Mouse (Mus musculus) WW6 (cell line): ENCODE results near the gene Wdr62.

Experiments
- DNase-seq: peaks from one replicate; pipeline ENCODE4 v3.0.0-alpha.2; 2013; ENCODE audit warnings: low read depth, low spot score

The Wdr62 gene

GRCm38 (mm10) chr7:30279951-30280669 lies at the start of gene Wdr62, which contains the start of gene Thap8:
Gene Wdr62 (minus strand): TSS chr7:30280419.
Gene Thap8 (plus strand): TSS chr7:30280094.
- DNase-seq, result peak; percentile 91

- DNase-seq, result no peak
Measured at GRCm38 (mm10) chr7:30328379-30328778, 48.2 kb upstream of the Wdr62 start.

DNA sequence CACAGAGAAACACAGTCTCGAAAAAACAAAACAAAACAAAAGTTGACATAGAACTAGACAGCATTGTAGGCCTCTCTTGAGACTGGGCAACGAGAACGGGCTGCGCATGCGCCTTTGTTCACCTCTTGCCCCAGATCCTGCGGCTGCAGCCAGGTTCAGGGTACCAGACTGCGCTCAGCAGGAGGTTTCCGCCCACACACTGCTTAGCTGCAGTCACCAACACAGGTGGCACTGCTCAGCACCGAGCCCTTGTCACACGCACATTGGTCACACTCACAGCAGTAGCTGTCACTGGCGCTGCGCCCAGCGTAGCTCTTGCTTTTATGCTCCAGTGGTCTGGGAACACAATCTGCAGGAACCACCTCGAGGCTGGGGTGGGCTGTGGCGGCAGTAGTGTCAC lies 46.9 kb upstream of the Wdr62 start:
- no peak for DNase-seq

GRCm38 (mm10) chr7:30326427-30326826 lies 46.2 kb upstream of the Wdr62 start:
- DNase-seq, result no peak

GRCm38 (mm10) chr7:30325364-30325763 lies 45.1 kb upstream of the Wdr62 start:
- DNase-seq, result no peak

- DNase-seq, result no peak
Measured at GRCm38 (mm10) chr7:30324300-30324944, 44.2 kb upstream of the Wdr62 start.

- DNase-seq, result no peak
Measured at GRCm38 (mm10) chr7:30323795-30324194, 43.6 kb upstream of the Wdr62 start, which contains the start of gene Sdhaf1. Gene Sdhaf1 (minus strand): TSS chr7:30323895.

GRCm38 (mm10) chr7:30322865-30323264 lies 42.6 kb upstream of the Wdr62 start:
- no peak for DNase-seq

DNA sequence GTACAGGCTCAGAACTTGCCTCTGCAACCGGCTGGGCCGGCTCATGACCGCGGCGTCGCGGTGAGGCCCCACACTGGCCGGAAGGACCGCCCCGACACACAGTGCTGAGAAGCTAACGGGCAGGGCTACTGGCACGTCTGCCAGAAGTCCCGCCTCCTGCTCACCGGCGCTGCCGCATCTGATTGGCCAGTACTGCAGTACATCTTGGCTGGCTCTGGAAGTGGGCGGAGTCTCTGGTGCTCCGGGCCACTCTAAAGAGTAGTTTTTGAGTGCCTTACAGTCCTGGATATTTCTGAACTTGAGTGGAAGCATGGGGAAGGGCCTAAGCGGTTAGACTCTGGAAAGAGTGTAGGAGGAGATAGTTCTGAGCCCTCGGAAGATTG lies 42.1 kb upstream of the Wdr62 start:
- peak; percentile 83 for DNase-seq

DNA sequence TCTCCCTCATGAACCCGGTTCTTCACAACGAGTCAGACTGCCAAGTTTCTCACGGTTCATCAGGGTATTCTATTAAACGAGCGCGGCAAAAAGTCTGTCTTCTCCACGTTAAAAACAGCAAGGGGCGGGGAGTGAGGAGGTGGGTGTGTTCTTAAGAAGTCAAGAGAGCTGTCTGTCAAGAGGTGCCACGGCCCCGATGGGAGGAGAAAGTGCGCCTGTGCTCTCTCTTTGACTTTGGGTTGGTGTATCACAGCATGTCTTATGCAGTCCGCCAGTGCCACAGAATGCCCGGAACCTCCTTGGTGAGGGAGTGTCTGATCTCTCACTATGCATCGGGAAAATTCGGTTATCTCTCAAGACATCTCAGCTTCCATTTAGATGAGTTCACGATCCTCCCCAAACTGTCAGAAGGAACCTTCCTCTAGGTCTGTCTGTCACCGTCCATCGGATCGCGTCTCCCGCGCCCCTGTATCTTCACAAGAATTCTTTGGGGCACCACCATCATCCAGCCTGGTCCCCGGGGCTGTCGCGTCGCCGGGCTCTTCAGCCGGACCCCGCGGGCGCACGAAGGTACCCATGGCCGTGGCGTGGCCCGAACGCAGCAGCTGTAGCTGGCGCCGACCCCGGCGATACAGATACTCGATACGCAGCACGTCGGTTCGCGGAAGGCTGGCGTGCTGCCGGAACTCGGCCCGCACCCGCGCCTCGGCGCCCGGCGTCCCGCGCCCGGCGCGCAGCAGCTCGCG lies 41.5 kb upstream of the Wdr62 start, which contains the start of gene E130208F15Rik:
Gene E130208F15Rik (plus strand): TSS at position 202 of the 746 bp plus-strand sequence.
- DNase-seq, result no peak

DNA sequence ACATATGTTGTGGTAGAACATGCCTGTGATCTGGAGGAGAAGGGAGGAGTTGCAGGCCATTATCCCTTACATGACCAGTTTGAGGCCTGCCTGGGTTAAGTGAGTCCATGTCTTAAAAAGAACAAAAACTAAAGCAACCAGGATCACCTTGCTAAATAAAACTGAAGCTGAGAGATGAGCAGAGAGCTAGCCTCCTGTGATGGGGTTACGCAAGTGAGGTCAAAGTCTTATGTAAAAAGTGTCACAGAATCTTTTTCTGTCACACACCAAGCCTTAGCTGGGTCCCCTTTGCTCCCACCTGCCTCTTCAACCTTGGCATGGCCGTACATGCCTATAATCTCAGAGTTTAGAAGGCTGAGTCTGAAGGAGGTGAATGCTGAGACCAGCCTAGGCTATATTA lies 40.7 kb upstream of the Wdr62 start:
- DNase-seq, result no peak

GRCm38 (mm10) chr7:30318142-30318541 lies 37.9 kb upstream of the Wdr62 start:
- DNase-seq, result no peak

DNA sequence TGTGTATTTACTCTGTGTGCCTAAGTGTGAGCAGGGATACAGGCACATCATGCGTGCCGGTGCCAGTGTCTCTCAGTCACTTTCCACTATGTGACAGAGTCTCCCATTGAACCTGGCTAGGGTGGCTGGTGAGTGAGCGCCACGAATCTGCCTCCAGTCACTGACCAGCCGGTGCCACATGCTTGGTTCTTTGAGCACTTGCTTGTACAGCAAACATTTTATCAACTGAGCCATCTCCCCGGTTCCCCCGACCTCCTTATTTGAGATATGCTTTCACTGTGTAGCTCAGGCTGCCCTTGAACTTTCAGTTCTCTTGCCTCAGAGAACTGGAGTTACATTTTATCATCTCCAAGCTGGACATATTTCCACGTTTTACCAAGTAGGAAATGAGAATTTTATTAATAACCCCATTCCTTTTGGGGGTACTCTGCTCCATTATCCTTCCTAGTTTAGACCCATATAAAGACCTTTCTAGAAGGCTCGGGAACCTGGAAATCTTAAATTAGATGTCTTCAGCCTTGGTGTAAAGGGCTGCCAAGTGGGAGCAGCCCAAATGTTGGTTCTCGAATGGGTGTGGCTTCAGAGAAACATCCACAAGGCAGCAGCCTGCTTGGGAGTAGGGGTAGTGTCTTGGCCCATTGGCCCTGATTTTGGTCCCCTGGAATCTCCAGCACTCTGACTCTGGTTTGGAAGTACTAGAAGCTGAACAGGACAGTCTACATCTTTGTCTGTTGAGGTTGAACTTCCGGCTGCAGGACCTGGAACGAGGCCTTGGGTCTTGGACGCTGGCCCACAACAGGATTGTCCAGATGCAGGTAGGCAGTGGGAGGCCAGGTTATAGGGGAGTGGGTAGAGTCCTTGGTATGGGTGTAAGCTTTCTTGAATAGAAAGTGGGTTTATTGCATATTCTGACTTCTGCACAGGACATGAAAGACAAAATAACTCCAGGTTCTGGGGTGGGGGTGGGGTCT lies 35.6 kb upstream of the Wdr62 start:
- DNase-seq, result no peak

DNA sequence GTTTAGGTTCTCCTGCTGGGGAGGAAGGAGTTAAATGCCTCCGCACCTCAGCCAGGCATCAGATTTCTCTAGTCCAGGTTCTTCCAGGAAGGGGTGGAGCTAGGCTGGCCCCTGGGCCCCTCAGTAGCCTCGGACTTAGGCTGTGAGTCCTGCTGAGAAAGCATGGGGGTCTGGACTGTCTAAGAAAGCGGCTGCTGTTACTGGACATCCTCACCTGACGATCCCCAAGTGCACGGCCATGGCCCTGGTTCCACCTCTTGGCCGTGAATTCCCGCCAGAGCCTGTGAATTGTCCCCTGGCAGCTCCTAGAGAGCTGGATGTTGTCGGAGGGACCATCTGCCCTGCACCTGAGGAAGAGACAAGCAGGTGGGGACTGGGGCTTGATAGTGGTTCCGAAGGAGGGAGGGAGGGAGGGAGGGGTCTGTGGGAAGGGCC lies 34.5 kb upstream of the Wdr62 start, which contains the start of gene Syne4:
Gene Syne4 (plus strand): TSS at position 87 of the 435 bp plus-strand sequence.
- no peak for DNase-seq

- no peak for DNase-seq
Measured at GRCm38 (mm10) chr7:30313666-30314320, 33.6 kb upstream of the Wdr62 start.

GRCm38 (mm10) chr7:30310136-30310535 lies 29.9 kb upstream of the Wdr62 start:
- DNase-seq, result no peak

GRCm38 (mm10) chr7:30309395-30310129 lies 29.3 kb upstream of the Wdr62 start:
- DNase-seq, result no peak

- DNase-seq, result peak; percentile 79
Measured at GRCm38 (mm10) chr7:30308076-30309005, 28.1 kb upstream of the Wdr62 start, which contains the start of gene Alkbh6. Gene Alkbh6 (plus strand): TSS chr7:30308717.
